Mouse (Mus musculus) forebrain, embryonic 12.5 days (tissue): ENCODE measurements at regions not wholly inside any gene's neighbourhood (a gene's known extent, or its start where the extent isn't known, plus 50 kb on each side); places are given as distances from the start of the nearest gene placed in this dataset.

Experiments used
- ATAC-seq: fragments of 200-750 bp; cut with Nextera tagmentation; 2 replicates; pipeline ENCODE4 v1.8.0; 2017; ENCODE audit warnings: moderate TSS enrichment; ENCODE audit not compliant: low FRiP score
- H3K27ac ChIP-seq: fragments of 300-500 bp; sonication (generic); 2 replicates; pipeline ENCODE4 v1.5.1; 2016; ENCODE audit warnings: mild to moderate bottlenecking
- H3K27me3 ChIP-seq: fragments of 300-500 bp; sonication (generic); 2 replicates; pipeline ENCODE4 v1.6.1; 2016; ENCODE audit warnings: mild to moderate bottlenecking
- H3K36me3 ChIP-seq: fragments of 300-500 bp; sonication (generic); replicated peaks from 2 replicates; pipeline ENCODE4 v1.6.1; 2016; ENCODE audit warnings: mild to moderate bottlenecking
- H3K4me1 ChIP-seq: fragments of 300-500 bp; sonication (generic); 2 replicates; pipeline ENCODE4 v1.6.1; 2016
- H3K4me2 ChIP-seq: fragments of 300-500 bp; sonication (generic); 2 replicates; pipeline ENCODE4 v1.6.1; 2016; ENCODE audit warnings: mild to moderate bottlenecking, moderate library complexity
- H3K4me3 ChIP-seq: fragments of 300-500 bp; sonication (generic); replicated peaks from 2 replicates; pipeline ENCODE4 v1.5.1; 2016; ENCODE audit warnings: mild to moderate bottlenecking
- H3K9ac ChIP-seq: fragments of 300-500 bp; sonication (generic); 2 replicates; pipeline ENCODE4 v1.6.1; 2016; ENCODE audit warnings: mild to moderate bottlenecking
- H3K9me3 ChIP-seq: fragments of 300-500 bp; sonication (generic); 2 replicates; pipeline ENCODE4 v1.6.1; 2016
- WGBS: fragments of 180-500 bp; shearing (Covaris S2); methylation state at CpG from one replicate; pipeline ENCODE4 v1.1.7; 2016; 5-methylcytosine and 5-hydroxymethylcytosine counted together

GRCm38 (mm10) chr9:24899206-24899928 is 125.3 kb upstream of the Tbx20 start:
- no peak overlapping the region for H3K27ac ChIP-seq
- no peaks in the 10 kb centered on the region for H3K9me3 ChIP-seq
- no peak for ATAC-seq
- no peak overlapping the region for H3K4me3 ChIP-seq
- 84% methylated on average over 7 of the region's 7 CpGs for WGBS
- H3K36me3 ChIP-seq: no peaks in the 10 kb centered on the region
- H3K4me2 ChIP-seq: no peak overlapping the region
- H3K4me1 ChIP-seq: no peaks in the 10 kb centered on the region
- H3K27me3 ChIP-seq: no peaks in the 10 kb centered on the region
- no peak overlapping the region for H3K9ac ChIP-seq

GRCm38 (mm10) chr9:24903706-24904105 is 129.6 kb upstream of the Tbx20 start:
- Histone ChIP-seq H3K4me1 (peaks cover 6% of the 10 kb centered on the region), H3K36me3 (no peaks in the 10 kb centered on the region), H3K27ac (no peak overlapping the region), H3K9me3 (no peaks in the 10 kb centered on the region), H3K4me2 (no peak overlapping the region), H3K4me3 (no peak overlapping the region), H3K27me3 (no peaks in the 10 kb centered on the region), H3K9ac (no peak overlapping the region)
- ATAC-seq: no peak
- 69% methylated on average over 5 of the region's 5 CpGs for WGBS

GRCm38 (mm10) chr9:24909086-24909979 is 135.2 kb upstream of the Tbx20 start:
- Histone ChIP-seq H3K4me1 (peaks cover 26% of the 10 kb centered on the region), H3K9ac (no peak overlapping the region), H3K27ac (no peak overlapping the region), H3K27me3 (no peaks in the 10 kb centered on the region), H3K9me3 (no peaks in the 10 kb centered on the region), H3K4me3 (no peak overlapping the region), H3K4me2 (no peak overlapping the region), H3K36me3 (no peaks in the 10 kb centered on the region)
- peak; percentile 77 for ATAC-seq
- 57% methylated on average over 8 of the region's 8 CpGs for WGBS

GRCm38 (mm10) chr9:24910738-24911137 is 136.6 kb upstream of the Tbx20 start:
- 66% methylated on average over 5 of the region's 5 CpGs for WGBS
- no peak overlapping the region for H3K9ac ChIP-seq
- no peaks in the 10 kb centered on the region for H3K9me3 ChIP-seq
- ATAC-seq: no peak
- H3K4me1 ChIP-seq: peaks cover 26% of the 10 kb centered on the region
- H3K4me2 ChIP-seq: no peak overlapping the region
- H3K27me3 ChIP-seq: no peaks in the 10 kb centered on the region
- H3K36me3 ChIP-seq: no peaks in the 10 kb centered on the region
- no peak overlapping the region for H3K27ac ChIP-seq
- no peak overlapping the region for H3K4me3 ChIP-seq

GRCm38 (mm10) chr9:24920031-24920445 is 145.9 kb upstream of the Tbx20 start:
- Histone ChIP-seq H3K36me3 (no peaks in the 10 kb centered on the region), H3K9ac (no peak overlapping the region), H3K4me2 (no peak overlapping the region), H3K27me3 (no peaks in the 10 kb centered on the region), H3K9me3 (no peaks in the 10 kb centered on the region), H3K4me3 (no peak overlapping the region), H3K27ac (no peak overlapping the region), H3K4me1 (peaks cover 12% of the 10 kb centered on the region)
- no peak for ATAC-seq
- WGBS: 91% methylated on average over 9 of the region's 9 CpGs

GRCm38 (mm10) chr9:24922051-24922860 is 148.2 kb upstream of the Tbx20 start:
- no peak overlapping the region for H3K27ac ChIP-seq
- no peak overlapping the region for H3K4me3 ChIP-seq
- WGBS: 37% methylated on average over 4 of the region's 4 CpGs
- no peaks in the 10 kb centered on the region for H3K9me3 ChIP-seq
- no peaks in the 10 kb centered on the region for H3K36me3 ChIP-seq
- ATAC-seq: peak; percentile 20; the same call in 1 of the 2 replicates
- H3K9ac ChIP-seq: no peak overlapping the region
- H3K27me3 ChIP-seq: no peaks in the 10 kb centered on the region
- no peak overlapping the region for H3K4me2 ChIP-seq
- peaks cover 12% of the 10 kb centered on the region for H3K4me1 ChIP-seq

GRCm38 (mm10) chr9:24923514-24923913 is 149.4 kb upstream of the Tbx20 start:
- 95% methylated on average over 5 of the region's 5 CpGs for WGBS
- no peak for ATAC-seq
- H3K27ac ChIP-seq: no peak overlapping the region
- H3K4me1 ChIP-seq: peaks cover 12% of the 10 kb centered on the region; the same call in 1 of the 2 replicates
- no peak overlapping the region for H3K4me3 ChIP-seq
- H3K4me2 ChIP-seq: no peak overlapping the region
- H3K36me3 ChIP-seq: no peaks in the 10 kb centered on the region
- H3K9me3 ChIP-seq: no peaks in the 10 kb centered on the region
- no peak overlapping the region for H3K9ac ChIP-seq
- no peaks in the 10 kb centered on the region for H3K27me3 ChIP-seq

GRCm38 (mm10) chr9:24937731-24938130 is 151.5 kb upstream of the Gm10181 start:
- WGBS: 67% methylated on average over 3 of the region's 3 CpGs
- Histone ChIP-seq H3K27ac (no peak overlapping the region), H3K9ac (no peak overlapping the region), H3K9me3 (no peaks in the 10 kb centered on the region), H3K4me2 (no peak overlapping the region), H3K4me3 (no peak overlapping the region), H3K36me3 (no peaks in the 10 kb centered on the region), H3K27me3 (no peaks in the 10 kb centered on the region), H3K4me1 (no peaks in the 10 kb centered on the region)
- ATAC-seq: no peak

- Histone ChIP-seq H3K9ac (no peak overlapping the region), H3K27ac (no peak overlapping the region), H3K4me1 (peaks cover 6% of the 10 kb centered on the region; the same call in 1 of the 2 replicates), H3K36me3 (no peaks in the 10 kb centered on the region), H3K4me3 (no peak overlapping the region), H3K9me3 (no peaks in the 10 kb centered on the region), H3K27me3 (no peaks in the 10 kb centered on the region), H3K4me2 (no peak overlapping the region)
- WGBS: 89% methylated on average over 5 of the region's 5 CpGs
- no peak for ATAC-seq
Measured at GRCm38 (mm10) chr9:24942943-24943342, 146.3 kb upstream of the Gm10181 start.

- no peak overlapping the region for H3K4me2 ChIP-seq
- no peak overlapping the region for H3K27ac ChIP-seq
- no peak for ATAC-seq
- WGBS: 18% methylated on average over 6 of the region's 6 CpGs
- no peaks in the 10 kb centered on the region for H3K27me3 ChIP-seq
- H3K9me3 ChIP-seq: no peaks in the 10 kb centered on the region
- H3K9ac ChIP-seq: no peak overlapping the region
- H3K4me1 ChIP-seq: peaks cover 6% of the 10 kb centered on the region; the same call in 1 of the 2 replicates
- H3K36me3 ChIP-seq: no peaks in the 10 kb centered on the region
- H3K4me3 ChIP-seq: no peak overlapping the region
Measured at GRCm38 (mm10) chr9:24943830-24944229, 145.4 kb upstream of the Gm10181 start.

GRCm38 (mm10) chr9:24952516-24952915 is 136.7 kb upstream of the Gm10181 start:
- no peak overlapping the region for H3K4me2 ChIP-seq
- H3K36me3 ChIP-seq: no peaks in the 10 kb centered on the region
- no peak overlapping the region for H3K9ac ChIP-seq
- H3K27ac ChIP-seq: no peak overlapping the region
- H3K4me1 ChIP-seq: peaks cover 6% of the 10 kb centered on the region
- no peaks in the 10 kb centered on the region for H3K9me3 ChIP-seq
- 0 out of 2 replicates have a peak, but pooled peaks cover 5% of the 10 kb centered on the region for H3K27me3 ChIP-seq
- H3K4me3 ChIP-seq: no peak overlapping the region
- ATAC-seq: no peak
- 41% methylated on average over 23 of the region's 23 CpGs for WGBS

GRCm38 (mm10) chr9:24955641-24956040 is 133.6 kb upstream of the Gm10181 start:
- Histone ChIP-seq H3K4me2 (no peak overlapping the region), H3K9me3 (no peaks in the 10 kb centered on the region), H3K27ac (no peak overlapping the region), H3K4me1 (peaks cover 6% of the 10 kb centered on the region), H3K9ac (no peak overlapping the region), H3K36me3 (no peaks in the 10 kb centered on the region), H3K27me3 (0 out of 2 replicates have a peak, but pooled peaks cover 5% of the 10 kb centered on the region), H3K4me3 (no peak overlapping the region)
- ATAC-seq: no peak
- 63% methylated on average over 5 of the region's 5 CpGs for WGBS
